Mouse (Mus musculus) liver, embryonic 14.5 days (tissue): ENCODE measurements around the gene Smad5. TPM values are rescaled to one million over a fixed set of nuclear protein-coding genes. Genes with fewer than 3 reads are reported as not detected.

Experiments used
- ATAC-seq: fragments of 200-750 bp; cut with Nextera tagmentation; 2 replicates; pipeline ENCODE4 v1.8.0; 2017; ENCODE audit warnings: moderate number of reproducible peaks, mild to moderate bottlenecking, moderate library complexity; ENCODE audit not compliant: insufficient read depth
- DNase-seq, 3 experiments: peaks; one replicate each; pipeline ENCODE4 v3.0.0-alpha.2; 2012 to 2013; ENCODE audit warnings: low read depth in 3 of 3, low spot score in 3 of 3
- H3K27ac ChIP-seq: fragments of 300-500 bp; sonication (generic); 2 replicates; pipeline ENCODE4 v1.5.1; 2014; ENCODE audit warnings: moderate library complexity, mild to moderate bottlenecking, control low read depth, inconsistent platforms
- H3K27me3 ChIP-seq: fragments of 300-500 bp; sonication (generic); 2 replicates; pipeline ENCODE4 v1.6.1; 2014; ENCODE audit warnings: mild to moderate bottlenecking, low read length, moderate library complexity; ENCODE audit not compliant: control insufficient read depth, insufficient read depth
- H3K36me3 ChIP-seq: fragments of 300-500 bp; sonication (generic); replicated peaks from 2 replicates; pipeline ENCODE4 v1.6.1; 2014; ENCODE audit warnings: low read depth; ENCODE audit not compliant: control insufficient read depth, insufficient read depth
- H3K4me1 ChIP-seq, 2 experiments: fragments of 200-500 bp in 1 of 2; fragments of 300-500 bp in 1 of 2; sonication (generic) in 1 of 2; replicated peaks; 2 replicates each; pipeline ENCODE4 v1.6.1; 2012 to 2014; ENCODE audit warnings: antibody characterized with exemption in 1 of 2, inconsistent platforms in 1 of 2, low read length in 1 of 2; ENCODE audit not compliant: control insufficient read depth in 2 of 2, insufficient read depth in 2 of 2
- H3K4me2 ChIP-seq: fragments of 300-500 bp; sonication (generic); 2 replicates; pipeline ENCODE4 v1.6.1; 2014; ENCODE audit warnings: low read depth, mild to moderate bottlenecking, control low read depth, moderate library complexity
- H3K4me3 ChIP-seq, 2 experiments: fragments of 200-500 bp in 1 of 2; fragments of 300-500 bp in 1 of 2; sonication (generic) in 1 of 2; 2 replicates each; pipeline ENCODE4 v1.5.1; 2012 to 2014; ENCODE audit warnings: low read depth in 2 of 2, low read length in 2 of 2, mild to moderate bottlenecking in 2 of 2, control low read depth in 1 of 2, inconsistent platforms in 1 of 2, moderate library complexity in 1 of 2; ENCODE audit not compliant: insufficient read depth in 1 of 2
- H3K9ac ChIP-seq: fragments of 300-500 bp; sonication (generic); replicated peaks from 2 replicates; pipeline ENCODE4 v1.6.1; 2014; ENCODE audit warnings: mild to moderate bottlenecking, control low read depth, moderate library complexity
- H3K9me3 ChIP-seq: fragments of 300-500 bp; sonication (generic); 2 replicates; pipeline ENCODE4 v1.6.1; 2016; ENCODE audit warnings: low read length, mixed read lengths; ENCODE audit not compliant: control insufficient read depth
- CTCF ChIP-seq: IDR thresholded peaks from 2 replicates; pipeline ENCODE4 v1.5.1; 2016; ENCODE audit warnings: antibody characterized with exemption, low read depth, control low read depth
- EP300 ChIP-seq: IDR thresholded peaks from 2 replicates; pipeline ENCODE4 v1.6.1; 2016; ENCODE audit warnings: antibody characterized with exemption, low read depth
- WGBS: fragments of 180-500 bp; shearing (Covaris S2); extraction: QIAGEN DNeasy Blood & Tissue Kit; methylation state at CpG from one replicate; pipeline ENCODE4 v1.1.7; 2014; ENCODE audit not compliant: insufficient replicate concordance; 5-methylcytosine and 5-hydroxymethylcytosine counted together
- polyA plus RNA-seq, 2 experiments: library from polyadenylated mRNA; depleted of rRNA in 1 of 2; stranded (reverse) in 1 of 2; unstranded in 1 of 2; fragments of >200 nt; fragmentation: Nextera tagmentation in 1 of 2; extraction: Ambion mirVana in 1 of 2; gene quantifications; 2 replicates each; pipeline versions ENCODE4 v1.2.1 to v1.2.3; 2012 to 2014

Smad5 gene
- polyA plus RNA-seq, 2 experiments = 4.2 to 5.0 TPM

DNA sequence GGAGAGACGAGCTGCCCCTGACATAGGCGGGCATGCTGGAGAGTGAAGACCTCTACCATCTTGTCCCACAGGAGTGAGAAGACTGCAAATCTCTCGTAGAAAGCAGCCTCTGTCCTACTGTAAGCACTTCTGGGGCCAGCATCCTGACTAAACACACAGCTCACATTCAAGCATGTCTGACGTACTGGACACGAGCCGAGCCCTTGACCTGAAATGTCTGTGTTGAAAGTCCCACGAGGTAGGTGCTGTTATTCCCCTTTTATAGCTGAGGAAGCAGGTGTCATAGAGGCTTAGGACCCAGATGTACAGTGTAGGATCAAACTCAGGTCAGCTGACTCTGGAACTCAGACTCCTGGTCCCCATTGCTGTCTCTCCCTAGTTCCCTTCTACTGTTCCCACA, 46.6 kb downstream of the Smad5 start:
- DNase-seq = no peak
- TF ChIP-seq CTCF (no peak), EP300 (no peak)
- no peak overlapping the region for H3K27ac ChIP-seq
- H3K36me3 ChIP-seq = no peaks in the 10 kb centered on the region
- no peak overlapping the region for H3K9ac ChIP-seq
- ATAC-seq = no peak
- H3K27me3 ChIP-seq = peaks cover 37% of the 10 kb centered on the region
- H3K4me3 ChIP-seq = no peak overlapping the region
- WGBS = 66% methylated on average over 7 of the region's 7 CpGs
- H3K4me1 ChIP-seq = 0 out of 4 replicates have a peak, but pooled peaks cover 0 to 3% of the 10 kb centered on the region in 2 experiments
- H3K4me2 ChIP-seq = no peak overlapping the region
- no peaks in the 10 kb centered on the region for H3K9me3 ChIP-seq

DNA sequence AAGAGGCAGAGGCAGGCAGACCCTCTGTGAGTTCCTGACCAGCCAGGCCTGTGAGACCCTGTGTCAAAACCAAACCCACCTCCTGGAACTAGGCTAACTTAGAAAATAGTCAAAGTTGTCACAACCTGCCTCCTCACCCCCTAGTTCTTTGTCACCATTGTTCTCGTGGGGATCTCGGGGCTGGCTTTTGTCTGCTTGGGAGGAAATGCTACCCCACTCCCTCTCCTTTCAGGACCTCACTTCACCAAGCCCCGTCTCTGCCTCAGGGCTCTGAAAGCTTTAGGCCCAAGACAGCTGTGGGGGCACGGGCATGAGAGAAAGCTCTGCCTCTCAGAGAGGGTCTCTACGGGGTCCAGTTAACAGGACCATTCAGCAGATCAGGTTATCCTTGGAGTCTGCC, 49.0 kb downstream of the Smad5 start:
- Histone ChIP-seq H3K4me2 (no peak overlapping the region), H3K4me1 (0 out of 4 replicates have a peak, but pooled peaks cover 0 to 3% of the 10 kb centered on the region in 2 experiments), H3K9ac (no peak overlapping the region), H3K4me3 (no peak overlapping the region), H3K36me3 (no peaks in the 10 kb centered on the region), H3K9me3 (no peaks in the 10 kb centered on the region), H3K27ac (no peak overlapping the region), H3K27me3 (peaks cover 38% of the 10 kb centered on the region)
- DNase-seq = no peak
- no peak for ATAC-seq
- 29% methylated on average over 5 of the region's 5 CpGs for WGBS
- TF ChIP-seq CTCF (no peak), EP300 (no peak)

- peaks cover 38% of the 10 kb centered on the region for H3K27me3 ChIP-seq
- 0 out of 4 replicates have a peak, but pooled peaks cover 0 to 2% of the 10 kb centered on the region in 2 experiments for H3K4me1 ChIP-seq
- ATAC-seq = no peak
- no peak for TF ChIP-seq EP300
- no peak for TF ChIP-seq CTCF
- H3K36me3 ChIP-seq = no peaks in the 10 kb centered on the region
- peak overlapping the region; percentile 45 for H3K4me2 ChIP-seq
- no peak overlapping the region for H3K27ac ChIP-seq
- 4% methylated on average over 41 of the region's 41 CpGs for WGBS
- DNase-seq = no peak
- H3K9ac ChIP-seq = no peak overlapping the region
- H3K9me3 ChIP-seq = no peaks in the 10 kb centered on the region
- H3K4me3 ChIP-seq = peak overlapping the region in 1 of 2 experiments; percentile 25; a peak in 3 of 4 replicates
Measured at GRCm38 (mm10) chr13:56752474-56753191, 49.8 kb downstream of the Smad5 start.

DNA sequence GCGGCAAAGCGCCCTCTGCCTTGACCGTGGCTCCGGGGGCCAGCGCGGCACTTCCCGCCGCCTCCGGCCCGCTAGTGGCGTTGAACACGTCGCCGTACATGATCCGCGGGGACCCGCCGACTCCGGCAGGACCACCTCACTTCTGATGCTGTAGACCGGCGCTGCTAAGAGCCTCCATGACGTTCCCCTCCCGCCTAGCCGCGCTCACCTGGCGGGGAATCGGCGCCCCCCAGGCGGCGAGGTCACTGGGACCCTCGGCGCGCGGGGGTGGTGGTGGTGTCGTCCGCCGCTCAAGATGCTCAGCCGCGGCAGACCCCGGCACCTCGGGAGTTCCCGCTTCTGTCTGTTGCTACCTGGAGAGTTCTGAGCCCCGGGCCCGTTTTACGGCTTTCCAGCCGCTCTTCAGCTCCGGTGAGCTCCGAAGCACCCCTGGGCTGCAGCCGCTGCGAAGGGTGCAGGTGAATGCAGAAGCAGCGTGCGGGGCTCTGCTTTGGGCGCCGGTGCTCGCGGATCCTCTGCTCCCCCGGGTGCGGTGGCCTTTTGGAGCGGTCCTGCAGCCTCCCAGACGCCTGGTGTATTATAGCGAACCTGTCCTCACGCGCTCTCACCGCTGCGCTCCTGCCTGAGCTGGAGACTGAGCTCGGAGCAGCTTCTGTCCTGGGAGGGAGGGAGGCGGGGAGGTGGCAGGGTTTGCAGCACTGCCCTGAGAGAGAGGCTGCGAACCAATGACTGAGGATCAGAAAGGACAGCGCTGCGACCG, 50.6 kb downstream of the Smad5 start, which contains the start of gene Gm45623:
Gm45623 (minus strand) TSS at position 636 of the 760 bp plus-strand sequence.
- DNase-seq (no peak), ATAC-seq (no peak)
- Histone ChIP-seq H3K27ac (no peak within 1 kb of the TSS), H3K4me2 (peak within 1 kb of the TSS; percentile 45), H3K36me3 (no peaks in the 10 kb centered on the region), H3K9me3 (no peaks in the 10 kb centered on the region), H3K9ac (no peak within 1 kb of the TSS), H3K27me3 (peaks cover 38% of the 10 kb centered on the region), H3K4me3 (peak within 1 kb of the TSS in 1 of 2 experiments; percentile 25; a peak in 3 of 4 replicates), H3K4me1 (no peaks in the 10 kb centered on the region)
- WGBS = 2% methylated on average over 71 of the region's 71 CpGs
- TF ChIP-seq CTCF (no peak), EP300 (no peak)

- H3K27ac ChIP-seq = no peak overlapping the region
- H3K4me1 ChIP-seq = no peaks in the 10 kb centered on the region
- DNase-seq = no peak
- no peak overlapping the region for H3K4me3 ChIP-seq
- H3K27me3 ChIP-seq = peaks cover 35% of the 10 kb centered on the region
- no peaks in the 10 kb centered on the region for H3K36me3 ChIP-seq
- no peaks in the 10 kb centered on the region for H3K9me3 ChIP-seq
- no peak overlapping the region for H3K4me2 ChIP-seq
- no peak overlapping the region for H3K9ac ChIP-seq
- TF ChIP-seq CTCF (peak; percentile 68), EP300 (no peak)
- no peak for ATAC-seq
- 47% methylated on average over 6 of the region's 6 CpGs for WGBS
Measured at GRCm38 (mm10) chr13:56755871-56756270, 53.1 kb downstream of the Smad5 start.
